Mouse (Mus musculus): ENCODE data around the gene Acp2.
"Not testable (repeated sequence)": the region's sequence is repeated elsewhere in the genome, so short reads cannot be mapped to it uniquely, and the experiment has no call there.

The Acp2 gene

GRCm38 (mm10) chr2:91194624-91195332 lies 7.9 kb upstream of the Acp2 start:
- DNase-seq (ENCODE audit: low spot score): peak; percentile 45

DNA sequence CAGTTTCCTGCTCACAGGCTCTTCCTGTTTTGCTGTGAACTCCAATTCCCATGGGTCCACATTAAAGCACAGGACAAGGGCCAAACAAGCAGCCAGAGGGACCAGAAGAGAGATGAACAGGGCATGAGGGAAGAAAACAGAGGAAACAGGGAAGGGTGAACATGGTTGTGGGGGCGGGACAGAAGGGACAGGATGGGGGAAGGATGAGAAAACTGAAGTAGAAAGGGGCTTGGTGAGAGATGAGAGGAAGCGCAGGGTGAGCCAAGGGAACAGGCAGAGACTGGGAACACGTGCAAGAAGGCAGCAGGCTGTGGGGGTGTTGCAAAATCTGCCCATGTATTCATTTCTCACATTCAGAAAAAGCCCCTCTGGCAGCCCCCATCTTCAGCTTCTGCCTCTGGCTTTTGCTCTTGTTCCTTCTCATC lies 6.1 kb upstream of the Acp2 start:
- DNase-seq (ENCODE audit: low spot score): no peak

- no peak for DNase-seq (ENCODE audit: low spot score)
Observed at GRCm38 (mm10) chr2:91198888-91199287, 3.8 kb upstream of the Acp2 start.

- DNase-seq (ENCODE audit: low spot score): no peak
Observed at GRCm38 (mm10) chr2:91202972-91203656, 429 bp downstream of the Acp2 start.

DNA sequence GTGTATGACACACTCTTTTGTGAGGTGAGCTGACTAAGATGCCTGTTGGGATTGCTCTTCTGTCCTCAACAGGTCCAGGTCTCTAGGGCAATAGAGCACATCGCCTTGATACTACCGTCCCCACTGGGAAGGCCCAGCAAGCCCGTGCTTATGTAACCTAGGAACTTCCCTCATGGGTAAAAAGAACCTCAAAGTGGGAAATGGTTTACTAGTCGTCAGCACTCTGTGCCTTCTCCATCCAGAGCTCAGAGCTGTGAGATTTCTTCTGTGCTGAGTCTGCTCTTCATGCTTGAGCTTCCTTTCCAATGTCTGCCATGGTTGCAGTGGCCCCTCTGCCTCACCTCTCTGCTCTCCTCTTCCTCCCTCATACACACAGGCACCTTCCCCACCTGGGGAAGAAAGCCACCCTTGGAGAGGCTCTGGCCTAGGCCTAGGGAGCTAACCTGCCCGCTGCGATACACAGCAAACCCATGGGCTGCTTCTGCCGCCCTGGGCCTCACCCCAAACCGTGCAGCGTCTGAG lies 3.6 kb downstream of the Acp2 start:
- no peak for DNase-seq (ENCODE audit: low spot score)

- DNase-seq (ENCODE audit: low spot score): no peak
Observed at GRCm38 (mm10) chr2:91213311-91213710, 10.6 kb downstream of the Acp2 start.

- DNase-seq (ENCODE audit: low spot score): no peak
Observed at GRCm38 (mm10) chr2:91217032-91217431, 14.3 kb downstream of the Acp2 start.

DNA sequence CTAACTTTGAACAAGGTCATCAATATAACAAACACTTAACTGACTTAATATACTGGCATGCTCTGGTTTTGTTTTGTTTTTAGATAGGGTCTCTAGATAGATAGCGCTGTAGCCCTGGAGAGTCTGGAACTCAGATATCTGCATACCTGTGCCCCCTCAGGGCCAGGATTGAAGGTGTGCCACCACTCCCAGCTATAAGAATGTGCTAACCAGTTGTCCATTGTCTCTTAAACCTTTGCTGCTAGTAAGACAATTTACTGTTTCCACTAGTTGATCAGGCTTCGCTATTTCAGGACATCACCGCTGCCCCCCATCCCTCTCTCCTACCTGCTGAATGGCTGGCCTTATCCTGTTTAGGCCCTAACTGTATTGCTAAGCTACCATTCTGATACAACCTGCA lies 17.8 kb downstream of the Acp2 start:
- DNase-seq (ENCODE audit: low spot score): no peak

DNA sequence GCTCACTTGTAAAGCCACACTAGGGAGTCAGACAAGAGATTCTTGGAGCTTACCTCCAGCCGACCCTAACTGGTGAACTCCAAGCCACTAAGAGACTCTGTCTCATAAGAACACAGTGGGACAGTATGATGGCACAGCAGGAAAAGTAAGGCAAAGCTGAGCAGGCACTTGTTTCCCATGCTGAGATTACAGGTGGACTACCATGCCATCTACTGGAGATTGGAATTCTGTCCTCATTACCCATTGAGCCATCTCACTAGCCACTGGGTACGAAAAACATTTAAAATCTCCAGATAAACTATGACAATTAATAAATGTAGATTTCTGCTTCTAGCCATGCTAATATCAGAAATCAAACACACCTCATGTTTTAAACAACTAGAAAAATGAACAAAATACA lies 20.9 kb downstream of the Acp2 start:
- no peak for DNase-seq (ENCODE audit: low spot score)

DNA sequence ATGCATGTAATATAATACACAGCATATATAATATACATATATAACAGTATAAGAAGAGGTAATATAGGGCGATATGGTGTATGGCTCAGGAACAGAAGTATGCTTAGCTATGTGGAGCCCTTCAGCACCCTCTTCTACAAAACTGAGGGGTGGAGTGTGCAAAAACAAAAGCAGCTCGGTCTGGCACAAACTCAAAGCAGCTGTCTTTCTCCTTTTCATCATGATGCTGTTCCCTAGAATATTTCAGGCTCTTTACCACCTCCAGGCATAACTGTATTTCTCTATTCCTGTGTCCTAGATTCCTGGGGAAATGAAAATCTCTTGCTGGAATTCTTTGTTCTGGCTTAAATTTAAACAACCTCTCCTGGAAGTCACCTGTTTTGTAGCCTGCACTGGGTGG lies 27.1 kb downstream of the Acp2 start:
- DNase-seq (ENCODE audit: low spot score): no peak

DNA sequence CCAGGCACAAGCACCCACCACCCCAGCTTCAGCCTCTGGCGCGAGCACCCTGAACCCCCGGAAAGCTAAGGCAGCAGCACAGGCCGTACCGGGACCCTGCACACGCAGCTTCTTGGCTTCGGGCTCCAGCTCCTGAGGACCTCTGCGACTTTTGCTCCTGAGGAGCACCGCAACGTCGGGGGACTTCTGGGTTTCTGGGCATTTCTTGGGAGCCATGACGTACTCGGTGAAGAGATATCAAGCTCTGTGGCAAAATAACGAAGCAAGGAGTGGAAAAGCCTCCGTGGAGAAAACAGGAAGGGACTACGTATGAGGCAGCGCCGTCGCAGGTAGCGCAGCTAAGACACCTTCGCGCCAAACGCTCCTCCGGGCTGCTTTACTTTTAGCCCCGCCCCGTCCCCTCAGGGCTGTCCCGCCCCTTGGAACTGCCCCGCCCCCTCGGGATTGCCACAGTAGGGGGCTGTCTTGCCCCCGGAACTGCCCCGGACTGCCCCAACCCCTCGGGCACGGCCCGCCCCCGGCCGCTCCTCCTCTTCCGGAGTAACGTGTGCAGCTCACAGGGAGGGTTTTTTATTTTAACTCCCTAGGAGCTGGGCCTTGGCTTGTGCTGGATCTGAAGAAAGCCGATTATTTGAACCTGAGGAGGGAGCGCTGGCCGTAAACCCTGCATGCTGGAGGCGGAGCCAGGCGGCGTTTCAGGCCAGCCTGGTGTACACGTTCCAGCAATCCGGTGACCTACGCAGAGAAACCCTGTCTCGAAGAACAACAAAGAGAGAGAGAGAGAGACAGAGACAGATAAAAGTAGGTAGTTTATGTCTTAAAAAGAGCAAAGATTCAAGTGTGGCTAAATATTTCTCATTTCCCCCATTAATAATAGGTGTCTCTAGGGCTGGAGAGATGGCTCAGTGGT lies 34.2 kb downstream of the Acp2 start, which contains the start of gene Ddb2:
Gene Ddb2, minus strand, starts transcription at position 382 of the 910 bp plus-strand sequence.
- DNase-seq (ENCODE audit: low spot score): peak; percentile 65

GRCm38 (mm10) chr2:91237511-91238080 lies 34.9 kb downstream of the Acp2 start:
- not testable (repeated sequence) for DNase-seq (ENCODE audit: low spot score)

DNA sequence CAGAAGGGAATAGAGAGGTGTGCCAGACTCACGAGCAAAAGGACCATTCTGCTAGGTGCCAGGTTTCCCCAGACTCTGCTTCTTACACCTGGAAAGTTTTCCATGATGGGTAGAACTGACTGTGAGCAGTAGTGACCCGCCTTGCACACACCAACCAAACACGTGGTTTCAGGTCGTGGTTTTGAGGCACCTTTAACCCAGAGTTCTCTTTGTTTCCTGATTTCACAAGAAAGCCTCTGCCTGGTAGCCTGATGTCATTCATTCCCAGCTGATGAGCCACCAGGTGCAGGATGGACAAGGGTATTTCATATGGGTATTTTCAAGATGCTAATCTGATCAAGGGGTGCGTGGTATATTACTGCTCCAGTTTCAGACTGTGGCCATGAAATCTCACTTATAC lies 39.9 kb downstream of the Acp2 start:
- no peak for DNase-seq (ENCODE audit: low spot score)

DNA sequence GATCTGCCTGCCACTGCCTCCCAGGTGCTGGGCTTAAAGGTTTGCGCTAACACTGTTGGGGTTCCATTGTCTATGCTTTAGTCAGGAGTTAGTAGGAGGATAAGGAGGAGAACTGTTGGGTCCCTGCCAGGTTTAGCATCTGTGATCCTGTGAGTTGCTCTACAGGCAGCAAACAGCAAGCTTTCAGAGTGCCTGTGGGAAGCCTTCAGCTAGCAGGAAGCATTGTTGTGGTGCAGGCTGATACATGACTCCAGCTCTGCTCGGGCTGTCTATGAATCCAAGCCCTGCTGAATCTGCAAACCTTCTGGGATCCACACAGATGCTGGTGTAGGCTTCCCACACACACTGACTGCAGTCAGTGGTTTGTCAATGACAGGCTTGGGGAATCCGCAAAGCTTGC lies 40.7 kb downstream of the Acp2 start:
- DNase-seq (ENCODE audit: low spot score): no peak

DNA sequence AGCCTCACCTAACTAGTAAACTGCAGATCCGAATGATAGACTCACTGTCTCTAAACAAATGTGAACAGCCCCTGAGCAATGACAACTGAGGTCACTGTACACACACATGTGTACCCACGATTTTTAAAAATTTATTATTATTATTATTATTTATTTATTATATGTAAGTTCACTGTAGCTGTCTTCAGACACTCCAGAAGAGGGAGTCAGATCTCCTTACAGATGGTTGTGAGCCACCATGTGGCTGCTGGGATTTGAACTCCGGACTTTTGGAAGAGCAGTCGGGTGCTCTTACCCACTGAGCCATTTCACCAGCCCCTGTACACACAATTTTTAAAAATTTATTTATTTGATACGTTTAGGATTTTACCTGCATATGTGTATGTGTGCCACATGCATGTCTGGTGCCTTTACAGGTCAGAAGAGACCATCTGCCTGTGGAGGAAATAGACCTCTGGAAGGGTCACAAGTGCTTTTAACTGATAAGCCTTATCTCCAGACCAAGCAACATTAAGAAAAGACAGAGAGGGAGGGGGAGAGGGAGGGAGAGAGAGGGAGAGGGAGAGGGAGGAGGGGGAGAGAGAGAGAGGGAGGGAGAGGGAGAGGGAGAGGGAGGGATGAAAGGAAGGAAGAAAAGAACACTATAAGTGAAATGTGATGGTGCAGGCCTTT lies 42.0 kb downstream of the Acp2 start:
- no peak for DNase-seq (ENCODE audit: low spot score)

GRCm38 (mm10) chr2:91248366-91248765 lies 45.7 kb downstream of the Acp2 start:
- DNase-seq (ENCODE audit: low spot score): no peak

GRCm38 (mm10) chr2:91252001-91252400 lies 49.3 kb downstream of the Acp2 start:
- DNase-seq (ENCODE audit: low spot score): no peak

DNA sequence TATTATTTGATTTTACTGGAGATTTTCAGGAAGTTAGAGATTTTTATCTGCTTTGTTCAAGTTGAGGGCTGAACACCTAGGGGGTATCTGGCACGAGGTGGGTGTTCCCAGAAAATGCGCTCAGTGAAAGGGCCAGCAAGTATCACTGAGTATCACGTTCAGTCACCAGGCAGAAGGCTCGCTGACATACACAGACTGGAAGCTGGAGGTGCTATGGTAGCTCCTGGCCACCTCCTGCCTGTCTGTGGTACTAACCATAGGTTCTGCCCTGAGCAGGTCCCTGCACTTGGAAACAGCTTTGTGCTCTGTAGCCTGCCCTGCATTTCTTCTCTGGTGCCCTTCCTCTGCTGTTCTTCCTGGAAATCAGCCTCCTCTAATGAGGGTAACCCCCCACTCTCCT lies 49.8 kb downstream of the Acp2 start:
- no peak for DNase-seq (ENCODE audit: low spot score)

GRCm38 (mm10) chr2:91254725-91255380 lies 52.2 kb downstream of the Acp2 start:
- DNase-seq (ENCODE audit: low spot score): no peak

DNA sequence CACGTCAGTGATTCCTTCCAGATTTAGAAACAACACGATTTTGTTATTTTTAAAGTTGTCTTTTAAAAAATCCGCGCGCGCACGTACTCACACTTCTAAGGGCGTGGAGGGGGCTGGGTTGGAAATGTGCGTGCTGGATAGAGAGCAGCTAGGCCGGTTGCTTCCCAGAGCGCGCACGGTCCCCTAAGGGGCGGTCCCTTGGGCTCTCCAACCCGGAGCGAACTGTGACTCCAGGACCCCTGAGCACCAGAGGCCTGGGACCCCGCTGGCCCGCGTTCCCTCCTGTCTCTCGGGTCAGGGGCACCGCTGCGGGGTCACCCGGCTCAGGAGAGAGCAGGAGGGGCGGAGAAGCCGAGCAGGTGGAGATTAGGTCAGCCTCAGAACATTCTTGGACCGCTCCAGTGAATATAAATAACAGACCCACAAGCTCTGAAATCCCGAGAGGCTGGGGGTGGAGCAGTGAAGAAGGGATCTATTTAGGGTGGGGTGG lies 53.0 kb downstream of the Acp2 start, which contains the start of gene Pacsin3:
Gene Pacsin3, plus strand, starts transcription at position 294 of the 490 bp plus-strand sequence.
- DNase-seq (ENCODE audit: low spot score): no peak

Measured in ovary, postnatal 10 days (tissue).